Mouse (Mus musculus) 3134 (cell line): ENCODE results near the gene Castor2.
A peak's percentile ranks its signal among the peaks of the same experiment; 100 is the strongest.

Experiments used
- DNase-seq: peaks from one replicate; pipeline ENCODE4 v3.0.0-alpha.2; 2011; ENCODE audit warnings: low spot score; ENCODE audit not compliant: insufficient read length; ENCODE audit errors: extremely low read depth

Castor2 gene

DNA sequence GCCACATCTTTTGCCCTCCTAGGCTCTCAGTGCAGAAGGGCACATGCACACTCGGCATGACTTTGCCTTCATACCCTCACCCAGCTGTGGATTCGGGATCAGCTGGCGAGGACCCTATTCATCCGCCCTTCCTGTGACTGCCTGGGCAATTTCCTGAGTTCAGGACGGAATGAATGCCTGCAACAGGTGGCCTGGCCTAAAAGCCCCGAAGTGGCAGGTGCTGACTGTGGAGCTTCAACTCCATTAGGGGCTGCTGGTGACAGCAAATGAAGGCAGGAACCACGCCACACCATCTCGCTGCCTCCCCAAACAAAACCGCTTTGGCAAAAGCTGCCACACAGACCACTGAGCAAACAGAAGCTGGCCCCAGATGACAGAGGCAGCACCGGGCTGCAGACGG lies 52.4 kb downstream of the Castor2 start:
- no peak for DNase-seq

DNA sequence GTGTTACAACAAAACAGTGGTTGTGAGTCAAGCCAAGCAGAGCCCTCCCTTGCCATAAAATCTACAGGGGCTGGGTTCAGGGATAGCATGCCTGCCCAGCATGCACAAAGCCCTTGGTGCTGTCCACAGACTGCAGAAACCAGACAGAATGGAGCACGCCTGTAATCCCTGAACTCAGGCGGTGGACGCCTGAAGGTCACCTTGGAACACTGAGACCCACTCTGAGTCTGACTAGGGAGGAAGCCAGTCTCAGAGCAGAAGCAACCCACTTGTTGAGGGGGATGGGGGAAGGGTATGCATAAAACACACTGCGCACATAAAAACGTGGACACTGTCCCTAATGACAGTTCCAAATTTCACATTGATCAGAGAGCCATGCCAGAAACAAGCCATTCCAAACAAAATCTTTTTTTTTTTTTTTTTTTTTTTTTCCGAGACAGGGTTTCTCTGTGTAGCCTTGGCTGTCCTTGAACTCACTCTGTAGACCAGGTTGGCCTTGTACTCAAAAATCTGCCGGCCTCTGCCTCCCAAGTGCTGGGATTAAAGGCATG lies 56.5 kb downstream of the Castor2 start:
- DNase-seq, result no peak

DNA sequence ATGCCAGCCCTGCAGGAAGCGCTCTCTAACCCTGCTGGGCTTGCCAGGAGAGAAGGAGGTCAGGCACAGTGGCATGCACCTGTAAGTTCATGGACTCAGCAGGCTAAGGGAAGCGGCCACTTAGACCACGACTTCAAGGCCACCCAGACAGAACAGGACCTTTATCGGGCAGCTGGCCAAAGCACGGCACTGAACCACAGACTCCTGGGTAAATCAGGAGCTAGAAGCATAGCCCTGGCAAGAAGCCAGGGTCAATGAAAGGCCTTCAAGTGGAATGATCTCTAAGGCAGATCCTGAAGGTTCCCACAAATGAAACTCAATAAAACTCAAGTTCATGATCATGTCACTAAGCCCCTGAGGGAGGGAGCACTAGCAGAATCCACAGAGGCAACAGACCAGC lies 65.2 kb downstream of the Castor2 start:
- DNase-seq, result no peak

DNA sequence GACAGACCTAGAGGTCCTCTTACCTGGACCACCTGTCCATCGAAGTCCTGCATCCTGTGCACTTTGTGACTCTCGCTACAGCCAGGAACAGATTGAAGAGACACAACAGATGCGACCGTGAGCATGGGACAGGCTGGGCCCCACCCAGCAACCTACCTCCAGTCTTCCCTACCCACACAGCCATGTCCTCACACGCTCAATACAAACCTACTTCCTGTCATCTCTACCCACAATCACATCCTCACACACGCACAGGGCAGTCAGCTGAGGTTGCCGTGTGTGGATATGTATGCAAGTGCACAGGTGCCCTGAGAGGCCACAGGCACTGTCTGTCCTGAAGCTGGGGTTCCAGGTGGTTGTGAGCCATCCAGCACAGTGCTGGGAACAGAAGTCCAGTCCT lies 67.1 kb downstream of the Castor2 start:
- no peak for DNase-seq

DNA sequence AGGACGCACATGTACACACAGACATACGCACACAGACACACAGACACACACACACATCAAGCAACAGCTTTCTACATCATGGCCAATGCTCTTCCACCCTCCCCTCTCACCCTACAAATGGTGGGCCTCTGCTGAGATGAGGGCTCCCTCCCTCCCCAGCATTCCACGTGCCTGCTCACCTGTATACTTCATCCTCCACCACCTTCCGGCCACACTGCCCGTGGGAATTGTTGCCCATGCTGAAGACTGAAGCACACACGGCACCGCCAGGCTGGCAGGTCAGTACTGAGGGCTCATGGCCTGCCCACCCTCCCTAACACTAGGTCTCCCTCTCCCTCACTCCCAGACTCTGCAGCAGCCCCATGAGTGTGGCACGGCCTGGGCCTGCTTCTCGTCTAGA lies 68.5 kb downstream of the Castor2 start:
- no peak for DNase-seq

DNA sequence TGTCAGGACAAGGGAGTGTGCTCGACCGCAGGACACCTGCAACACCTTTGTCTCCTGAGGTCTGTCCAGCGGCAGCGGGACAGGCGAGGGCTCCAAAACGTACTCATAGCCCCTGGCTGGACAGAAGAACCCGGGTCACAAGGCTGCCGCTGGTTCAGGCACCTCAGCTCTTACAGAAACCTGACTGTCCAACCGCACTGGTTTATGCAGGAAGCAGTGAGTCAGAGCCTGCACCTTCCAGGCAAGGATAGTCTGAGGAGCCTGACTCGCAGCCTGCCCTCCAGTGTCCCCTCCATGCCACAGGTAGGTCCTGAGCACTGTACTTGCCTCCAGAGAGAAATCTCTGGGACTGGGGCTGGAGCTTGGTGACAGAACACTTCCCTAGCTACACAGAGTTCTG lies 69.7 kb downstream of the Castor2 start:
- DNase-seq, result no peak

DNA sequence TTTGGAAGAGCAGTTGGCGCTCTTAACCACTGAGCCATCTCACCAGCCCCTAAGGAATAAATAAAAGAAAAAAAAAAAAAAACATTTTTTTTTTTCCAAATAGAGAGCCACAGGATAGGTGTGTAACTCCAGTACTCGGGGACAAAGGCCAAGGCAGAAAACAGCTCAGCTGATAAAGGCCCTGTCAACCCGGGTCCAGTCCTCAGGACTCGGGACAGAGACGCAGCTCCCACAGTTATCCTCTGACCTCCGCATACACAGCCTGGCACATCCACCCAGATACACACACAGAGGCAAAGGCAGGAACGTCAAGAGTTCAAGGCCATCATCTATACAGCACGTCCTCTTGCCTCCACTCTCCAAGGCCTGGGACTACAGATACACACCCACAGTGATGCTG lies 70.7 kb downstream of the Castor2 start:
- no peak for DNase-seq

DNA sequence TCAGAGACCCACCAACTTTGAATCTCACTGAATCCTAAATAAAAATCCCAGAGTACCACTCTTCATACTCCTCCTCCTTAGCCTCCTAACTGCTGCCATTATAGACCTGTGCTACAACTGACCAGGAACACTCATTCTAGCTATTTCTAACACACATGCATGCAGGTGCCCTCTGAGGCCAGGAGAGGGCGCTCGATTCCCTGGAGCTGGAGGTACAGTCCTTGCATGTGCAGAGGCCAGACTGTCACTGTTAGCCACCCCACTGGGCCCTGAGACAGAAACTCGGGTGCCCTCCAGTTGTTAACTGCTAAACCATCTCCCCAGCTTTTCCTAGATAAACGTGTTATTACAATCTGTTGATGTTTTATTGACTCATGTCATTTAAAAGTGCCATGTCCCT lies 73.7 kb downstream of the Castor2 start:
- DNase-seq, result no peak

DNA sequence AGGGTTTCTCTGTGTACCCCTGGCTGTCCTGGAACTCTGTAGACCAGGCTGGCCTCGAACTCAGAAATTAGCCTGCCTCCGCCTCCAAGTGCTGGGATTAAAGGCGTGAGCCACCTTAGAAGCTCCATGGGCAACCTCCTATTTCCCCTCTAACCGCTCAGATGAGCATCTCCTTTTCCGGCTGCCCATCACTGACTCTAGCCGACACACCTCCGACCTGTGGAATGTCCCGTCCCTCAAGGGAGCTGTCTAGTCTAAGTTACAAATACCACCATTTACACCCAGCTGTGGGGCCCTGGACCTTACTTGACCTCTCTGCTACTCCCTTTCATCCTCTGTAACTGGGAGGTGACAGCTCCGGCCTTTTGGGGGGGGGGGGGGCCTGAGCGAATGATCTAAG lies 76.2 kb downstream of the Castor2 start:
- no peak for DNase-seq

DNA sequence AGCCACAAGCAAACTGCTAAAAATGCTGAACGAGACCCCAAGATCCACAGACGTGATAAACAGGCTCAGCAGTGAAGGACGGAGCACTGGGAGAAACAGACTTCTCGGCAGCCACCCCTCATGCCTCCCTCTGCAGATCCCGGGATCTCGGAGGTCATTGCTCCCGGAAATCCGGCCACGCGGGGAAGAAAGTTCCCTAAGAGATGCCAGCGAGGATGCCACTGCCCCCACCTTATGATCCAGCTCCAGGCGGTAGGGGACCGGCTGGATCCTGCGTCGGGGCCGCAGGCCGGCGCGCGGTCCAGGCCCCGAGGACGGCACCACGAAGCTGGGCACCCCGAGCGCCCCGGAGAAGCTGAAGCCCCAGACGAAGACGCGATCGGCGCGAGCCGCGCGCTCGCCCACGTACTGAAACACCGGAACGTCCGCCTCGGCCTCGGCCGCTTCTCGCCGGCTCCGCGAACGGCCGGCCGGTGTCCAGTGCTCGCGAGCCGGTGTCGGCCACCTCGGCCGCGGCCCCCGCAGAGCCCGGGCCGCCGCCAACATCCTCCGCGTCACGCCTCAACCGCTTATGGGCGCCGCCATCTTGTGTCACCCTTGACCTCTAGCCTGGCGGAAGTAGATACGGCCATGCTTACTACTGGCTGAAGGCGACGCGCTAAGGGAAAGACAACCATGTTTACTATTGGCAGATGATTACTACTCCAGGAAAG lies 76.8 kb downstream of the Castor2 start, which contains the start of gene Rcc1l:
Gene Rcc1l (minus strand): TSS at position 606 of the 713 bp plus-strand sequence.
- DNase-seq, result peak; percentile 83

DNA sequence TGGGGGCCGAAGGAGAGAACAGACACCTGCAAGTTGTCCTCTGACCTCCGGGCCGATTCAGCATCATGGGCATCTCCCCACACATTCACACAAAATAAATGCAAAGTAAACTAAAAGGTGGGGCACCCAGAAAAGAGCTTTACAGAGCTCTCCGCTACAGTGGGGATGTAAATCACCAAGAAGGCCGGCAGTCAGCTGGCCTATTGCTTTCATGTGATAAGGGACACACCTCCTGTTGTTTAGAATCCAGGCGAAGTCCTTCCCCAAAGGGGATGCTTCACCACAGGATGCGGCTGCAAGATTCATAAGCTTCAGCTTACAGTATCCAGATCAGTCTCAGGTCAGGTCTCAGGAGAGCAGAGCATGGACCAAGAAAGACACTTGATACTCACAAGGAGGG lies 79.0 kb downstream of the Castor2 start:
- DNase-seq, result no peak

DNA sequence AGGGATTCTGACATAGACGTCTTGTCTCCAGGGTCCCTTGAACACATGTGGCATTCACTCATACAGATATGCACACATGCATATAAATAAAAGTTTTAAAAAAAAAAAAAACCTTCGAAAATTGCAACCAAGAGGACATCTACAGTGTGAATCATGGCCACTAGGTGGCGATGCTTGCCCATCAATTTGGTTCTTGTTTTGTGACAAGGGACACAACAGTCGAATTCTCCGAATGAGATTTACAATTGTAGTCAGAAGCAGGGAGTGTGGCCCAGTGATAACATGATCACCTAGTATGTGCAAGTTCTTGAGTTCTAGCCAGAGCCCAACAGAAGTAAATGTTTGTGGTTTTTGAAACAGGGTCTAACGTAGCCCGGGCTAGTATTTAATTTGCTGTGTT lies 80.4 kb downstream of the Castor2 start:
- peak; percentile 42 for DNase-seq

DNA sequence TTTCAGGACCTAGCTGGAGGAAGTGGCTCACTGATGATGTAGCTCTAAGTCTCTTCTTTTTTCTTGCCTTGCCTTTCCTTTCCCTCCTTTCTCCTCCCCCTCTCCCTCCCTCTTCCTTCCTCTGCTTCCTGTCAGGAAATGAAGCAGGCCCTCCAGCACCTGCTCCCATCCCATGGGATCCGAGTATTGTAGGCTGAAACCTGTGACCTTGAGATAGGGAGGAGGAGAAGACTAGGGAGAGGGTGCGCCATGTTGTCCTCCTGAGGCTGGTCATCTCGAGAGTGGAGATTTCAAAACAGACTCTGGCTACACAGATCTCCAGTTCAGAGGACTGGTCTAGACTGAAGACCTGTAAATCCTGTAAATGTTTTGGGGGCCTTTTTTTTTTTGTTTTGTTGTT lies 82.7 kb downstream of the Castor2 start:
- no peak for DNase-seq

DNA sequence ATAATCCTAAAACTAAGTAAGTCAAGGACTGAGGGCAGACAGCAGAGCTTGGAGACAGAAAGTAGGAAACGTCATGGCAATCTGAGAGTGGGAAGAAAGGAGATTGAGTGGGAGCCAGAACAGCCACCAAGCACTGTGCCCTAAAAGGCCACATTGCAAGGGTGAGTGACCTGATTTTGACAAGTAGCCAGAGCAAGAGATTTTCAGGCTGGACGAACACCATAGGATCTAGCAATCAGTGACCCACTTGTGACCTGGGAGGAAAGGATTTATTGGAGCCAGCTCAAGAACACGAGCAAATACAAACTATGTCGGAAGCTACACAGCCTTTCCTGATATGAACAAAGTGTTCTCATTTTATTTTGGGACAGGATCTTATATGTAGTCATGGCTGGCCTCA lies 83.2 kb downstream of the Castor2 start:
- no peak for DNase-seq

DNA sequence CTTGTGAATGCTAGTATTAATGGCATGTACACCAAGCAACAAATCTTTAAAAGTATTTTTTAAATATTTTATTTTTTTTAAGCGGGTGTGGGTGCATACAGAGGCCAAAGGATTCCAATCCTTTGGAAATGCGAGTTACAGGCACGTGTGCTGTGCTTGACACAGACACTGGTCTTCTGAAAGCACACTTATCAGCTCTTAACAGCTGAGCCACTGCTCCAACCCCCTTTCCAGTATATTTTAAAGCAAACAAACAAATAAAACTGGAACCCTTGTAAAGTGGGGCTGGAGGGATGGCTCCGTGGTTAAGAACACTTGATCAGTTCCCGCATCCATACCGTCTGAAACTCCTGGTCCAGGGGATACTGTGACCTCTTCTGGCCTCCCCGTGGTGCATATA lies 83.7 kb downstream of the Castor2 start:
- no peak for DNase-seq

DNA sequence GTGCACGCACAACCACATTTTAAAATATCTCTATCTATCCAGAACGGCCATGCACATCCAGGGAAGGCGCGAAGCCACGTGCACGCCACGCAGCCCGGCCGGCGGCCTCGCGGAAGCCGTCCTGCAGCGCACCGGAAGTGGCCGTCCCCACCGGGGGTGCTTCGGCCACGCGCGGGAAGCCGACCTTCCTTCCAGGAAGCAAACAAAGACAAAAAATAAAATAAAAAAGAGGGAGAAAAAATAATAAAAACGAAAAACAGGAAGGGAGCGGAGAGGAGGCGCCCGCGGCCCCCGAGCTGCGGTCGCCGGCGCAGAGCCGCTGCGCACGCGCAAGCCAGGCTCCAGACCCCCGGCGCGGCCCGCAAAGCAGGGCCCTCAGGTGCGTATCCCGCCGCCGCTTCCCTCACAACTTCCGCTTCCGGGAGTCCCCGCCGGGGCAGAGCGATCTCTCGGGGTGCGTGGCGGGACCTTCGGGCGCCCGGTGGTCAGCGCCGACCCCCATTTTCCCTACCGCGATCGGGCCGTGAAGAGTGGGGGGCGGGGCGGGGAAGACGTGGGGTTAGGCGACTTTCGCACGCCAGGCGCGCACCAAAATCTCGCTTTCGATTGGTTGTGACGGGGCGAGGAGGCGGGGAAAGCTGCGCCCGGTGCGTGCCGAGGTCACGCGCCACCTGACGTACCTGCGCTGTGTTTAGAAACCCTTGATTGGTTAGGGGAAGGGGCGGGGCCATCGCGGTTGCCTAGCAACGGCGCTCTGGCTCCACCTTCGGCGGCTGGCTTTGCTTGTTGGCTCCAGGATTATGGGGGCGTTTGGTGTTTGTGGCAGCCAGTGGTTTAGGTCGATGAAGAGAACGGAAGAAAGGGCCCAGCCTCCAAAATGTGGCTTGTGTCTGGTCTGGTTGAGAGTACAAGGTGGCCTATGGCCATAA lies 84.6 kb downstream of the Castor2 start, which contains the start of gene Gtf2ird2:
Gene Gtf2ird2 (plus strand): TSS at position 140 of the 929 bp plus-strand sequence.
- peak; percentile 99 for DNase-seq

DNA sequence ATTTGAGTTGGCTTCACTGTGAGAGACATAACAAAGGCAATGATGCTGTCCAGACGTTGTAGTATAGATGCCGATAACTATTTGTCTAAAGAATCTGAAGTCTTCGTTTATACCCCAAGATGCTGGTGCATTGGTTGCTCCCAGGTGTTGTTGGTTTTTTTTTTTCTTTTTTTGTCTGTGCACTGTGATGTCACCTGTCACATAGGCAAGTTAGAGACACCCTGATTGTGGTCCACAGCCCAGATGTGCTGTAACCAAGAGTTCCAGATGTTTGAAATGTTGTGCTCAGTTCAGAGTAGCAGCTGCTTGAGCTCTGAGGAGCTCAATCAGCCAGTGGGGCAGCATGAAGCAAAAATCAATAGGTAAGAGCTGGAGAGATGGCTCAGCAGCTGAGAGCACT lies 86.5 kb downstream of the Castor2 start:
- DNase-seq, result no peak

DNA sequence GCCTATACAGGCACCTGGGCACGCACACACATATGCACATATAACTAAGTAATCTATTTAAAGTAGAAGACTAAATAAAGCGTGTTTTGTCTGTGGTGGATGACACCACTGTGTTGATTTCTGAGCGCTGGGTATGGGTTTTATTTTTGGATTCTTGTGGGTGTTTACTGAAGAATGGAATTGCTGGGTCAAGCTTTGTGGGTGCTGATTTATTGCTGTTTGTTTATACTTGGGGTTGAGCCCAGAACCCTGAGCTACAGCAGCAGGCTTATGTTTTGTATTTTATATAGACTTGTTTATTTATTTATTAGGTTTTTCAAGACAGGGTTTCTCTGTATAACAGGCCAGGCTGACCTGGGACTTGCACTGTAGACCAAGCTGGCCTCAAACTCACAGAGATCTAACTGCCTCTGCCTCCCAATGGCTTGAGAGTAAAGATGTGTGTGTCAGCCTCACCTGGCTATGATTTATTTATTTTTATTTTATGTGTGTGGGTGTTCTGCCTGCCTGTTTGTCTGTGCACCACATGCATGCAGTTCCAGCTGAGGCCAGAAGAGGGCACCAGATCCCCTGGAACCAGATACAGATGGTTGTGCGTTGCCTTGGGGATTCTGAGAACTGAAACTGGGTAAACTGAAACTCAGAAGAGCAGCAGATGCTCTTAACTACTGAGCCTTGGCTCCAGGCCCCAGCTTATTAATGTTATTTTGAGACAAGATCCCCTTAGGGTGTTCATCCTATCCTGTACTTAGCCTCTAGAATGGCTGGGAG lies 87.6 kb downstream of the Castor2 start:
- peak; percentile 43 for DNase-seq

DNA sequence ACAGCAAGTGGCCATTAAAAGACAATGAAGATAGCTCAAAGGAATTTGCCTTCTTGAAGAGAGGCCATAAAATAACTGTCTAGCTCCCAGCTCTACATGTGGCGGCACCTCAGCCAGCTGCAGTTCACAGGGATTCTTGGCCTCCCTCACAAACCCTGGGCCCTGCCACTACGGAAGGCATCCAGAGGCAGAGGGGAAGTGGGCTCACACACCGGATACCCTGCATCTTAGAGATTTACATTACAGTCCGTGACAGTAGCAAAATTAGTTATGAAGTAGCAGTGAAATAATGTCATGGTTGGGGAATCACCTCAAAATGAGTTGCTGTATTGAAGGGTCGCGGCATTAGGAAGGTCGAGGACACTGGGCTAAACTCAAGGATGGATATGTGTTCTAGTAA lies 89.1 kb downstream of the Castor2 start:
- DNase-seq, result no peak

DNA sequence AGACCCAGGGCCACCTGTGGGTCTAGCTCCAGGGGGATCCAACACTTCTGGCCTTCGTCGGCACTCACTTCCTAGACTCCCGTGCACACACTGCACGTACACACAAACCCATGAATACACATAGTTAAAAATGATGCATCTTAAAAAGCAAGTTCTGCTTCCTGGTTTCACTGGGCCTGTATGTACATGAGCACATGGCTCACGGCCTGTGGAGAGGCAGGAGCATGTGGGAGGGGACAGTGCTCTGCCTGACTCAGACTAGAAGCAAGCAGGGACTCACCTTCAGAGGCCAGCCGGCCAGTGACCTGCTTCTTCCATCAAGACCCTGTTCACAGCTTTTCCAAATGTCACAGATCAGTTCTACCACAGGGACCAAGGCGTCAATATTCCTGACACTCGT lies 94.2 kb downstream of the Castor2 start:
- no peak for DNase-seq
